Mouse (Mus musculus) forebrain, embryonic 12.5 days (tissue): ENCODE measurements around the gene Foxe1. TPM values are rescaled to one million over a fixed set of nuclear protein-coding genes. Genes with fewer than 3 reads are reported as not detected.

ENCODE experiments used
- ATAC-seq: fragments of 200-750 bp; cut with Nextera tagmentation; 2 replicates; pipeline ENCODE4 v1.8.0; 2017; ENCODE audit warnings: moderate TSS enrichment; ENCODE audit not compliant: low FRiP score
- H3K27ac ChIP-seq: fragments of 300-500 bp; sonication (generic); 2 replicates; pipeline ENCODE4 v1.5.1; 2016; ENCODE audit warnings: mild to moderate bottlenecking
- H3K27me3 ChIP-seq: fragments of 300-500 bp; sonication (generic); 2 replicates; pipeline ENCODE4 v1.6.1; 2016; ENCODE audit warnings: mild to moderate bottlenecking
- H3K36me3 ChIP-seq: fragments of 300-500 bp; sonication (generic); replicated peaks from 2 replicates; pipeline ENCODE4 v1.6.1; 2016; ENCODE audit warnings: mild to moderate bottlenecking
- H3K4me1 ChIP-seq: fragments of 300-500 bp; sonication (generic); 2 replicates; pipeline ENCODE4 v1.6.1; 2016
- H3K4me2 ChIP-seq: fragments of 300-500 bp; sonication (generic); 2 replicates; pipeline ENCODE4 v1.6.1; 2016; ENCODE audit warnings: mild to moderate bottlenecking, moderate library complexity
- H3K4me3 ChIP-seq: fragments of 300-500 bp; sonication (generic); replicated peaks from 2 replicates; pipeline ENCODE4 v1.5.1; 2016; ENCODE audit warnings: mild to moderate bottlenecking
- H3K9ac ChIP-seq: fragments of 300-500 bp; sonication (generic); 2 replicates; pipeline ENCODE4 v1.6.1; 2016; ENCODE audit warnings: mild to moderate bottlenecking
- H3K9me3 ChIP-seq: fragments of 300-500 bp; sonication (generic); 2 replicates; pipeline ENCODE4 v1.6.1; 2016
- WGBS: fragments of 180-500 bp; shearing (Covaris S2); methylation state at CpG from one replicate; pipeline ENCODE4 v1.1.7; 2016; 5-methylcytosine and 5-hydroxymethylcytosine counted together
- polyA plus RNA-seq: library from polyadenylated mRNA; unstranded; fragments of >200 nt; fragmentation: Nextera tagmentation; extraction: Ambion mirVana; gene quantifications from 2 replicates; pipeline ENCODE4 v1.2.1, GENCODE M21; 2016

Foxe1 gene
- polyA plus RNA-seq, 1 experiment from 2014 or later: not detected

GRCm38 (mm10) chr4:46339026-46339425 lies 4.4 kb upstream of the Foxe1 start:
- Histone ChIP-seq H3K27me3 (peaks cover 83% of the 10 kb centered on the region), H3K9ac (no peak overlapping the region), H3K4me1 (peaks cover 8% of the 10 kb centered on the region), H3K4me2 (no peak overlapping the region), H3K4me3 (no peak overlapping the region), H3K36me3 (no peaks in the 10 kb centered on the region), H3K9me3 (no peaks in the 10 kb centered on the region), H3K27ac (no peak overlapping the region)
- 7% methylated on average over 10 of the region's 10 CpGs for WGBS
- ATAC-seq: no peak

GRCm38 (mm10) chr4:46339584-46339983 lies 3.8 kb upstream of the Foxe1 start:
- Histone ChIP-seq H3K4me1 (peaks cover 14% of the 10 kb centered on the region), H3K9me3 (no peaks in the 10 kb centered on the region), H3K27ac (no peak overlapping the region), H3K9ac (no peak overlapping the region), H3K4me3 (no peak overlapping the region), H3K27me3 (peaks cover 88% of the 10 kb centered on the region), H3K4me2 (no peak overlapping the region), H3K36me3 (no peaks in the 10 kb centered on the region)
- no peak for ATAC-seq
- WGBS: under 1% methylated on average over 26 of the region's 26 CpGs

GRCm38 (mm10) chr4:46341831-46342680 lies 1.4 kb upstream of the Foxe1 start:
- Histone ChIP-seq H3K4me3 (no peak overlapping the region), H3K9me3 (no peaks in the 10 kb centered on the region), H3K4me2 (no peak overlapping the region), H3K4me1 (peaks cover 21% of the 10 kb centered on the region), H3K27me3 (peaks cover 95% of the 10 kb centered on the region), H3K36me3 (no peaks in the 10 kb centered on the region), H3K27ac (no peak overlapping the region), H3K9ac (no peak overlapping the region)
- no peak for ATAC-seq
- 7% methylated on average over 22 of the region's 22 CpGs for WGBS

GRCm38 (mm10) chr4:46342711-46343286 lies 610 bp upstream of the Foxe1 start:
- no peak overlapping the region for H3K4me3 ChIP-seq

GRCm38 (mm10) chr4:46344288-46344687 lies 879 bp downstream of the Foxe1 start:
- peaks cover 21% of the 10 kb centered on the region for H3K4me1 ChIP-seq
- no peak overlapping the region for H3K27ac ChIP-seq
- no peaks in the 10 kb centered on the region for H3K9me3 ChIP-seq
- no peak for ATAC-seq
- H3K27me3 ChIP-seq: peaks cover 93% of the 10 kb centered on the region
- H3K4me2 ChIP-seq: peak overlapping the region; percentile 49
- H3K9ac ChIP-seq: no peak overlapping the region
- no peaks in the 10 kb centered on the region for H3K36me3 ChIP-seq
- 1% methylated on average over 39 of the region's 51 CpGs for WGBS
- H3K4me3 ChIP-seq: peak overlapping the region; percentile 40

More at GRCm38 (mm10) chr4:46342711-46343286, 610 bp upstream of the Foxe1 start:
- ATAC-seq: no peak
- Histone ChIP-seq H3K9ac (no peak overlapping the region), H3K27ac (no peak overlapping the region), H3K4me1 (peaks cover 21% of the 10 kb centered on the region), H3K27me3 (peaks cover 95% of the 10 kb centered on the region), H3K4me2 (no peak overlapping the region; the same call in 1 of the 2 replicates), H3K36me3 (no peaks in the 10 kb centered on the region), H3K9me3 (no peaks in the 10 kb centered on the region)
- WGBS: 1% methylated on average over 28 of the region's 28 CpGs

GRCm38 (mm10) chr4:46345056-46345772 lies 1.8 kb downstream of the Foxe1 start:
- peak overlapping the region; percentile 40 for H3K4me3 ChIP-seq
- peaks cover 17% of the 10 kb centered on the region for H3K4me1 ChIP-seq
- no peak overlapping the region for H3K27ac ChIP-seq
- WGBS: 2% methylated on average over 67 of the region's 67 CpGs
- H3K9ac ChIP-seq: no peak overlapping the region
- peaks cover 93% of the 10 kb centered on the region for H3K27me3 ChIP-seq
- no peaks in the 10 kb centered on the region for H3K36me3 ChIP-seq
- peak overlapping the region; percentile 49 for H3K4me2 ChIP-seq
- no peak for ATAC-seq
- H3K9me3 ChIP-seq: no peaks in the 10 kb centered on the region

- Histone ChIP-seq H3K9ac (no peak overlapping the region), H3K36me3 (no peaks in the 10 kb centered on the region), H3K4me3 (no peak overlapping the region), H3K27me3 (peaks cover 93% of the 10 kb centered on the region), H3K4me1 (peaks cover 17% of the 10 kb centered on the region), H3K9me3 (no peaks in the 10 kb centered on the region), H3K4me2 (no peak overlapping the region), H3K27ac (no peak overlapping the region)
- ATAC-seq: no peak
- 14% methylated on average over 3 of the region's 3 CpGs for WGBS
Measured at GRCm38 (mm10) chr4:46345773-46346100, 2.3 kb downstream of the Foxe1 start.

GRCm38 (mm10) chr4:46346221-46346620 lies 2.8 kb downstream of the Foxe1 start:
- Histone ChIP-seq H3K27me3 (peaks cover 93% of the 10 kb centered on the region), H3K36me3 (no peaks in the 10 kb centered on the region), H3K4me1 (peaks cover 17% of the 10 kb centered on the region), H3K4me3 (no peak overlapping the region), H3K27ac (no peak overlapping the region), H3K9ac (no peak overlapping the region), H3K4me2 (no peak overlapping the region), H3K9me3 (no peaks in the 10 kb centered on the region)
- 25% methylated on average over 6 of the region's 6 CpGs for WGBS
- ATAC-seq: no peak

- WGBS: 7% methylated on average over 4 of the region's 4 CpGs
- no peak overlapping the region for H3K27ac ChIP-seq
- H3K9me3 ChIP-seq: no peaks in the 10 kb centered on the region
- no peaks in the 10 kb centered on the region for H3K36me3 ChIP-seq
- no peak overlapping the region for H3K9ac ChIP-seq
- peaks cover 93% of the 10 kb centered on the region for H3K27me3 ChIP-seq
- no peak for ATAC-seq
- H3K4me3 ChIP-seq: no peak overlapping the region
- no peak overlapping the region for H3K4me2 ChIP-seq
- H3K4me1 ChIP-seq: peaks cover 17% of the 10 kb centered on the region
Measured at GRCm38 (mm10) chr4:46347141-46347540, 3.7 kb downstream of the Foxe1 start.

GRCm38 (mm10) chr4:46347580-46348515 lies 4.4 kb downstream of the Foxe1 start:
- whole genome bisulfite sequencing: 2% methylated on average over 41 of the region's 41 CpGs
- Histone ChIP-seq H3K9me3 (no peaks in the 10 kb centered on the region), H3K36me3 (no peaks in the 10 kb centered on the region), H3K27me3 (peaks cover 93% of the 10 kb centered on the region), H3K9ac (no peak overlapping the region), H3K4me1 (peaks cover 19% of the 10 kb centered on the region), H3K4me2 (no peak overlapping the region), H3K4me3 (no peak overlapping the region), H3K27ac (no peak overlapping the region)
- ATAC-seq: no peak

GRCm38 (mm10) chr4:46348897-46349296 lies 5.5 kb downstream of the Foxe1 start:
- Histone ChIP-seq H3K27me3 (peaks cover 93% of the 10 kb centered on the region), H3K27ac (no peak overlapping the region), H3K4me2 (no peak overlapping the region), H3K4me1 (peaks cover 22% of the 10 kb centered on the region), H3K36me3 (no peaks in the 10 kb centered on the region), H3K4me3 (no peak overlapping the region), H3K9ac (no peak overlapping the region), H3K9me3 (no peaks in the 10 kb centered on the region)
- no peak for ATAC-seq
- 15% methylated on average over 9 of the region's 9 CpGs for WGBS

GRCm38 (mm10) chr4:46349530-46349929 lies 6.1 kb downstream of the Foxe1 start:
- 35% methylated on average over 5 of the region's 5 CpGs for WGBS
- H3K9me3 ChIP-seq: no peaks in the 10 kb centered on the region
- ATAC-seq: no peak
- H3K9ac ChIP-seq: no peak overlapping the region
- H3K4me2 ChIP-seq: no peak overlapping the region
- H3K27me3 ChIP-seq: peaks cover 89% of the 10 kb centered on the region
- no peak overlapping the region for H3K27ac ChIP-seq
- H3K36me3 ChIP-seq: no peaks in the 10 kb centered on the region
- peaks cover 15% of the 10 kb centered on the region for H3K4me1 ChIP-seq
- no peak overlapping the region for H3K4me3 ChIP-seq
